Mouse (Mus musculus): ENCODE measurements around the gene Fam196b. TPM values are rescaled to one million over a fixed set of nuclear protein-coding genes. Genes with fewer than 3 reads are reported as not detected.

Gene Fam196b
- polyA plus RNA-seq, 1 experiment from 2014 or later, result 6.4 TPM

- Histone ChIP-seq H3K9ac (no peak overlapping the region), H3K4me1 (peaks cover 8% of the 10 kb centered on the region), H3K27me3 (replicated peaks) (no peaks in the 10 kb centered on the region), H3K9me3 (no peaks in the 10 kb centered on the region), H3K27ac (no peak overlapping the region), H3K4me3 (no peak overlapping the region), H3K36me3 (replicated peaks) (no peaks in the 10 kb centered on the region), H3K4me2 (no peak overlapping the region)
- ATAC-seq (replicated peaks), result no peak
- 92% methylated on average over 7 of the region's 7 CpGs for WGBS
Measured at GRCm38 (mm10) chr11:34300064-34300463, 14.6 kb upstream of the Fam196b start.

GRCm38 (mm10) chr11:34306231-34306630 is 8.4 kb upstream of the Fam196b start:
- H3K4me1 ChIP-seq, result no peaks in the 10 kb centered on the region
- 82% methylated on average over 3 of the region's 3 CpGs for WGBS
- H3K9me3 ChIP-seq, result no peaks in the 10 kb centered on the region
- no peaks in the 10 kb centered on the region for H3K36me3 ChIP-seq (replicated peaks)
- H3K27ac ChIP-seq, result no peak overlapping the region
- no peak overlapping the region for H3K9ac ChIP-seq
- H3K4me3 ChIP-seq, result no peak overlapping the region
- no peak for ATAC-seq (replicated peaks)
- no peak overlapping the region for H3K4me2 ChIP-seq
- no peaks in the 10 kb centered on the region for H3K27me3 ChIP-seq (replicated peaks)

- Histone ChIP-seq H3K36me3 (replicated peaks) (no peaks in the 10 kb centered on the region), H3K9ac (no peak overlapping the region), H3K27ac (no peak overlapping the region), H3K4me2 (no peak overlapping the region), H3K9me3 (no peaks in the 10 kb centered on the region), H3K27me3 (replicated peaks) (0 out of 2 replicates have a peak, but pooled peaks cover 2% of the 10 kb centered on the region), H3K4me3 (no peak overlapping the region), H3K4me1 (no peaks in the 10 kb centered on the region)
- ATAC-seq (replicated peaks), result no peak
- 92% methylated on average over 3 of the region's 3 CpGs for WGBS
Measured at GRCm38 (mm10) chr11:34308731-34309130, 5.9 kb upstream of the Fam196b start.

GRCm38 (mm10) chr11:34309360-34309759 is 5.3 kb upstream of the Fam196b start:
- WGBS, result 39% methylated on average over 2 of the region's 2 CpGs
- Histone ChIP-seq H3K9ac (no peak overlapping the region), H3K27ac (no peak overlapping the region), H3K4me1 (peaks cover 2% of the 10 kb centered on the region; the same call in 1 of the 2 replicates), H3K36me3 (replicated peaks) (no peaks in the 10 kb centered on the region), H3K27me3 (replicated peaks) (0 out of 2 replicates have a peak, but pooled peaks cover 2% of the 10 kb centered on the region), H3K9me3 (no peaks in the 10 kb centered on the region), H3K4me2 (no peak overlapping the region), H3K4me3 (no peak overlapping the region)
- no peak for ATAC-seq (replicated peaks)

- H3K4me3 ChIP-seq, result no peak overlapping the region
- H3K27me3 ChIP-seq (replicated peaks), result 0 out of 2 replicates have a peak, but pooled peaks cover 2% of the 10 kb centered on the region
- ATAC-seq (replicated peaks), result no peak
- no peak overlapping the region for H3K4me2 ChIP-seq
- H3K9ac ChIP-seq, result no peak overlapping the region
- H3K4me1 ChIP-seq, result peaks cover 19% of the 10 kb centered on the region
- H3K9me3 ChIP-seq, result no peaks in the 10 kb centered on the region
- no peak overlapping the region for H3K27ac ChIP-seq
- 70% methylated on average over 5 of the region's 5 CpGs for WGBS
- no peaks in the 10 kb centered on the region for H3K36me3 ChIP-seq (replicated peaks)
Measured at GRCm38 (mm10) chr11:34311717-34312116, 2.9 kb upstream of the Fam196b start.

GRCm38 (mm10) chr11:34312208-34312607 is 2.4 kb upstream of the Fam196b start:
- no peaks in the 10 kb centered on the region for H3K36me3 ChIP-seq (replicated peaks)
- no peak overlapping the region for H3K4me3 ChIP-seq
- H3K9me3 ChIP-seq, result no peaks in the 10 kb centered on the region
- 83% methylated on average over 7 of the region's 7 CpGs for WGBS
- no peak overlapping the region for H3K4me2 ChIP-seq
- 0 out of 2 replicates have a peak, but pooled peaks cover 2% of the 10 kb centered on the region for H3K27me3 ChIP-seq (replicated peaks)
- no peak for ATAC-seq (replicated peaks)
- H3K4me1 ChIP-seq, result peaks cover 24% of the 10 kb centered on the region
- H3K27ac ChIP-seq, result no peak overlapping the region
- no peak overlapping the region for H3K9ac ChIP-seq

- 4% methylated on average over 5 of the region's 5 CpGs for WGBS
- peak overlapping the region; percentile 58 for H3K9ac ChIP-seq
- H3K4me1 ChIP-seq, result peaks cover 36% of the 10 kb centered on the region
- peak overlapping the region; percentile 58 for H3K4me2 ChIP-seq
- H3K27ac ChIP-seq, result no peak overlapping the region
- H3K27me3 ChIP-seq (replicated peaks), result 0 out of 2 replicates have a peak, but pooled peaks cover 2% of the 10 kb centered on the region
- no peak for ATAC-seq (replicated peaks)
- H3K9me3 ChIP-seq, result no peaks in the 10 kb centered on the region
- no peaks in the 10 kb centered on the region for H3K36me3 ChIP-seq (replicated peaks)
- H3K4me3 ChIP-seq, result peak overlapping the region; percentile 50
Measured at GRCm38 (mm10) chr11:34315383-34315782, 761 bp downstream of the Fam196b start.

GRCm38 (mm10) chr11:34316176-34316575 is 1.6 kb downstream of the Fam196b start:
- Histone ChIP-seq H3K4me2 (peak overlapping the region; percentile 58), H3K27me3 (replicated peaks) (0 out of 2 replicates have a peak, but pooled peaks cover 2% of the 10 kb centered on the region), H3K36me3 (replicated peaks) (no peaks in the 10 kb centered on the region), H3K9ac (peak overlapping the region; percentile 58), H3K27ac (0 out of 2 replicates have a peak overlapping the region, but pooled peaks have one; percentile 12), H3K4me1 (peaks cover 36% of the 10 kb centered on the region), H3K4me3 (peak overlapping the region; percentile 50), H3K9me3 (no peaks in the 10 kb centered on the region)
- 40% methylated on average over 10 of the region's 10 CpGs for WGBS
- ATAC-seq (replicated peaks), result no peak

GRCm38 (mm10) chr11:34317001-34317400 is 2.4 kb downstream of the Fam196b start:
- H3K4me3 ChIP-seq, result peak overlapping the region; percentile 50
- no peaks in the 10 kb centered on the region for H3K9me3 ChIP-seq
- H3K9ac ChIP-seq, result no peak overlapping the region
- no peak overlapping the region for H3K27ac ChIP-seq
- peaks cover 36% of the 10 kb centered on the region for H3K4me1 ChIP-seq
- H3K36me3 ChIP-seq (replicated peaks), result no peaks in the 10 kb centered on the region
- 49% methylated on average over 8 of the region's 8 CpGs for WGBS
- H3K4me2 ChIP-seq, result peak overlapping the region; percentile 58
- H3K27me3 ChIP-seq (replicated peaks), result 0 out of 2 replicates have a peak, but pooled peaks cover 2% of the 10 kb centered on the region
- ATAC-seq (replicated peaks), result peak; percentile 45; the same call in 1 of the 2 replicates

- H3K36me3 ChIP-seq (replicated peaks), result no peaks in the 10 kb centered on the region
- H3K9ac ChIP-seq, result no peak overlapping the region
- no peak overlapping the region for H3K27ac ChIP-seq
- no peak for ATAC-seq (replicated peaks)
- H3K4me1 ChIP-seq, result peaks cover 33% of the 10 kb centered on the region
- no peaks in the 10 kb centered on the region for H3K27me3 ChIP-seq (replicated peaks)
- 82% methylated on average over 1 of the region's 1 CpGs for WGBS
- H3K4me2 ChIP-seq, result no peak overlapping the region
- H3K9me3 ChIP-seq, result no peaks in the 10 kb centered on the region
- H3K4me3 ChIP-seq, result no peak overlapping the region
Measured at GRCm38 (mm10) chr11:34319282-34319681, 4.7 kb downstream of the Fam196b start.

- ATAC-seq (replicated peaks), result no peak
- H3K27me3 ChIP-seq (replicated peaks), result no peaks in the 10 kb centered on the region
- H3K4me3 ChIP-seq, result no peak overlapping the region
- H3K27ac ChIP-seq, result no peak overlapping the region
- H3K9ac ChIP-seq, result no peak overlapping the region
- H3K9me3 ChIP-seq, result no peaks in the 10 kb centered on the region
- no peaks in the 10 kb centered on the region for H3K4me1 ChIP-seq
- no peaks in the 10 kb centered on the region for H3K36me3 ChIP-seq (replicated peaks)
- no peak overlapping the region for H3K4me2 ChIP-seq
- 77% methylated on average over 8 of the region's 8 CpGs for WGBS
Measured at GRCm38 (mm10) chr11:34323664-34324063, 9.0 kb downstream of the Fam196b start.

GRCm38 (mm10) chr11:34332344-34333031 is 17.9 kb downstream of the Fam196b start:
- Histone ChIP-seq H3K4me3 (no peak overlapping the region), H3K36me3 (replicated peaks) (no peaks in the 10 kb centered on the region), H3K27me3 (replicated peaks) (no peaks in the 10 kb centered on the region), H3K27ac (no peak overlapping the region), H3K4me2 (no peak overlapping the region), H3K4me1 (no peaks in the 10 kb centered on the region), H3K9ac (no peak overlapping the region), H3K9me3 (no peaks in the 10 kb centered on the region)
- no peak for ATAC-seq (replicated peaks)
- WGBS, result 76% methylated on average over 7 of the region's 7 CpGs

GRCm38 (mm10) chr11:34337907-34338306 is 23.3 kb downstream of the Fam196b start:
- Histone ChIP-seq H3K27me3 (replicated peaks) (no peaks in the 10 kb centered on the region), H3K9me3 (no peaks in the 10 kb centered on the region), H3K4me3 (no peak overlapping the region), H3K36me3 (replicated peaks) (no peaks in the 10 kb centered on the region), H3K4me2 (no peak overlapping the region), H3K4me1 (peaks cover 14% of the 10 kb centered on the region), H3K27ac (no peak overlapping the region), H3K9ac (no peak overlapping the region)
- ATAC-seq (replicated peaks), result no peak
- 74% methylated on average over 1 of the region's 1 CpGs for WGBS

Measured in midbrain, embryonic 15.5 days (tissue).